Mouse (Mus musculus): ENCODE results near the gene Crtap. TPM values are rescaled to one million over a fixed set of nuclear protein-coding genes. Genes with fewer than 3 reads are reported as not detected.
"Not testable (repeated sequence)": the region's sequence is repeated elsewhere in the genome, so short reads cannot be mapped to it uniquely, and the experiment has no call there.

The Crtap gene
- polyA plus RNA-seq, 1 experiment from 2014 or later = 96.5 TPM

- Histone ChIP-seq H3K79me2 (ENCODE audit: inconsistent target) (peaks cover 30% of the 10 kb centered on the region; the same call in 1 of the 2 replicates), H3K27ac (no peak overlapping the region), H3K36me3 (ENCODE audit: inconsistent target) (peaks cover 21% of the 10 kb centered on the region; the same call in 1 of the 2 replicates), H3K4me3 (ENCODE audit: inconsistent target) (no peak overlapping the region)
- WGBS (ENCODE audit: missing documents) = 93% methylated on average over 6 of the region's 6 CpGs
These were observed 3.4 kb downstream of the Crtap start for GRCm38 (mm10) chr9:114387086-114387485.

- H3K4me3 ChIP-seq (ENCODE audit: inconsistent target) = no peak overlapping the region
- peaks cover 30% of the 10 kb centered on the region; the same call in 1 of the 2 replicates for H3K79me2 ChIP-seq (ENCODE audit: inconsistent target)
- H3K27ac ChIP-seq = no peak overlapping the region
- WGBS (ENCODE audit: missing documents) = 95% methylated on average over 10 of the region's 10 CpGs
- peaks cover 24% of the 10 kb centered on the region; the same call in 1 of the 2 replicates for H3K36me3 ChIP-seq (ENCODE audit: inconsistent target)
These were observed 5.3 kb downstream of the Crtap start for GRCm38 (mm10) chr9:114385160-114385559.

- H3K27ac ChIP-seq = no peak overlapping the region
- H3K79me2 ChIP-seq (ENCODE audit: inconsistent target) = peaks cover 29% of the 10 kb centered on the region; the same call in 1 of the 2 replicates
- H3K36me3 ChIP-seq (ENCODE audit: inconsistent target) = peaks cover 29% of the 10 kb centered on the region; the same call in 1 of the 2 replicates
- 94% methylated on average over 19 of the region's 24 CpGs for WGBS (ENCODE audit: missing documents)
- no peak overlapping the region for H3K4me3 ChIP-seq (ENCODE audit: inconsistent target)
These were observed 5.8 kb downstream of the Crtap start for GRCm38 (mm10) chr9:114384691-114385090.

- H3K36me3 ChIP-seq (ENCODE audit: inconsistent target) = peaks cover 37% of the 10 kb centered on the region; the same call in 1 of the 2 replicates
- H3K4me3 ChIP-seq (ENCODE audit: inconsistent target) = no peak overlapping the region
- H3K27ac ChIP-seq = no peak overlapping the region
- H3K79me2 ChIP-seq (ENCODE audit: inconsistent target) = peaks cover 13% of the 10 kb centered on the region; the same call in 1 of the 2 replicates
- 95% methylated on average over 17 of the region's 17 CpGs for WGBS (ENCODE audit: missing documents)
These were observed 7.4 kb downstream of the Crtap start for GRCm38 (mm10) chr9:114382936-114383710.

GRCm38 (mm10) chr9:114380881-114381733 lies 9.4 kb downstream of the Crtap start:
- H3K4me3 ChIP-seq (ENCODE audit: inconsistent target) = no peak overlapping the region
- H3K79me2 ChIP-seq (ENCODE audit: inconsistent target) = no peaks in the 10 kb centered on the region
- no peak overlapping the region for H3K27ac ChIP-seq
- H3K36me3 ChIP-seq (ENCODE audit: inconsistent target) = peaks cover 42% of the 10 kb centered on the region; the same call in 1 of the 2 replicates
- WGBS (ENCODE audit: missing documents) = 80% methylated on average over 17 of the region's 17 CpGs

- Histone ChIP-seq H3K36me3 (ENCODE audit: inconsistent target) (peaks cover 42% of the 10 kb centered on the region; the same call in 1 of the 2 replicates), H3K27ac (no peak overlapping the region), H3K4me3 (ENCODE audit: inconsistent target) (no peak overlapping the region), H3K79me2 (ENCODE audit: inconsistent target) (no peaks in the 10 kb centered on the region)
- WGBS (ENCODE audit: missing documents) = 95% methylated on average over 11 of the region's 12 CpGs
These were observed 10.6 kb downstream of the Crtap start for GRCm38 (mm10) chr9:114379871-114380270.

GRCm38 (mm10) chr9:114377168-114377567 lies 13.3 kb downstream of the Crtap start:
- H3K79me2 ChIP-seq (ENCODE audit: inconsistent target) = no peaks in the 10 kb centered on the region
- no peak overlapping the region for H3K4me3 ChIP-seq (ENCODE audit: inconsistent target)
- 97% methylated on average over 3 of the region's 10 CpGs for WGBS (ENCODE audit: missing documents)
- peaks cover 25% of the 10 kb centered on the region; the same call in 1 of the 2 replicates for H3K36me3 ChIP-seq (ENCODE audit: inconsistent target)
- no peak overlapping the region for H3K27ac ChIP-seq

DNA sequence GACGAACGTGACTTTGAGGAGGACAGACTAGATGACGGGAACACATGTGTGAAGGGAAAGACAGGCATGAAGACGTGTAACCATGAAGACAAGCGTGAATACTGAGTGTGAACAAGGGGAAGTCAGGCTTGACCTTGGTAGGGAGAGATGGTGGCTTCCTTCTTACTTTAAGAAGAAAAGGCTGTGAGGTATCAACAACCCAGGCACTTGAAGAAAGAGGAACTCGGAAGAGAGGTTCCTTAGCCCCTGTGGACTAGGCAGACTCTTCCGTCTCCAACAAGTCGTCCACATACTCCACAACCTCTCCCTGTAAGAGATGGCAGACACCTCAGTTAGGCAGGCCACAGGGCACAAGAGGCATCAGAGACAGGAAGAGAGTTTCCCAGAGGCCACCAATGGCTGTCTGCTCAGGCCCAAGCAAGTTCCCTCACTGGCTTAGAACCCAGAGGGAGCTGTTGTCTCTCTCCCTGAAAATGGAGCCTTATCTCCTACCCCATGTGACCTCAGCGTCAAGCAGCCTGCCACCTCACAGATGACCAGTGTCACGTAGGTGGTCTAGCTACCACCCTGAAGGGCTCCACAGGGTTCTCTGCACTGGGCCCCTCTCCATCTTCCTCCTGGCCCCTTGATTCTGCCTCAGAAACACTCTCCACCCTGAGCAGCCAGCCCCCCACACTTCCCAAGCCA lies 15.1 kb downstream of the Crtap start:
- no peaks in the 10 kb centered on the region for H3K79me2 ChIP-seq (ENCODE audit: inconsistent target)
- 47% methylated on average over 8 of the region's 10 CpGs for WGBS (ENCODE audit: missing documents)
- no peak overlapping the region for H3K27ac ChIP-seq
- no peak overlapping the region for H3K4me3 ChIP-seq (ENCODE audit: inconsistent target)
- peaks cover 23% of the 10 kb centered on the region; the same call in 1 of the 2 replicates for H3K36me3 ChIP-seq (ENCODE audit: inconsistent target)

DNA sequence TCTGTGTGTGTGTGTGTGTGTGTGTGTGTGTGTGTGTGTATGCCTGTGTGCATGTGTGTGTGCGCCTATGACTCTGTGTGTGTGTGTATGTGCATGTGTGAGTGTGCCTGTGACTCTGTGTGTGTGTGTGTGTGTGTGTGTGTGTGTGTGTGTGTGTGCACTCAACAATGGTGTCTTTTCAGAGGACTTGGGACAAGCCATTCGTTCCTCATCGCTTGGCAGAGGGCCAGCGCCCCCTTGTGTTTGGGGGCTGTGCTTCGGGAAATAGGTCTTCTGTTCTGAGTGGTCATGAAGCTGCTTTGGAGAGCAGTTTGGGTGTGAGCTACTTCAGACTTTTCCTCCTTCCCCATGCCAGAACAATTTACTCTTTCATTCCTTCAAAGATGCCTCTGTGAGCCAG lies 18.8 kb downstream of the Crtap start:
- H3K79me2 ChIP-seq (ENCODE audit: inconsistent target); H3K27ac ChIP-seq; H3K4me3 ChIP-seq (ENCODE audit: inconsistent target); H3K36me3 ChIP-seq (ENCODE audit: inconsistent target): not testable (repeated sequence)
- WGBS (ENCODE audit: missing documents) = no CpG with 5 or more reads among the region's 5 CpGs

- H3K79me2 ChIP-seq (ENCODE audit: inconsistent target); H3K36me3 ChIP-seq (ENCODE audit: inconsistent target); H3K4me3 ChIP-seq (ENCODE audit: inconsistent target); H3K27ac ChIP-seq: not testable (repeated sequence)
- WGBS (ENCODE audit: missing documents) = 43% methylated on average over 5 of the region's 5 CpGs
These were observed 21.1 kb downstream of the Crtap start for GRCm38 (mm10) chr9:114369389-114369788.

DNA sequence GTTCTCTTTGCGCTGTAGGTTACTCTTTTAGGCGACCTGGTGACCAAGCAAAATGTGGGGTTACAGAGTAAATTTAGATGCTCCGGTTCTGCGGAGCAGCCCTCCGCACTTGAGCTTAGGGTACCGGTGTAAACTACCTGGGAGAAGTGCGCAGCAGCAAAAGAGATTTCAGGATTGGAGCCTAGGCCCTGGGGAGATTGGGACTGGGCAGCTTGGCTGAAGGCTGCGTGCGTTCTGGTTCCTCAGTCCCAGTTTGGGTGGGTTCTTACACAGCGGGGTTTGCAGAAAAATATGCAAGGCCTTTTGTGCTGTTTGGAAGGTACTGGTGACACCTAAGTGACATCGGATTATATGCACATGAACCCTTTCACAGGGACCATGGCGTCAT lies 22.0 kb downstream of the Crtap start:
- WGBS (ENCODE audit: missing documents) = 15% methylated on average over 12 of the region's 12 CpGs

DNA sequence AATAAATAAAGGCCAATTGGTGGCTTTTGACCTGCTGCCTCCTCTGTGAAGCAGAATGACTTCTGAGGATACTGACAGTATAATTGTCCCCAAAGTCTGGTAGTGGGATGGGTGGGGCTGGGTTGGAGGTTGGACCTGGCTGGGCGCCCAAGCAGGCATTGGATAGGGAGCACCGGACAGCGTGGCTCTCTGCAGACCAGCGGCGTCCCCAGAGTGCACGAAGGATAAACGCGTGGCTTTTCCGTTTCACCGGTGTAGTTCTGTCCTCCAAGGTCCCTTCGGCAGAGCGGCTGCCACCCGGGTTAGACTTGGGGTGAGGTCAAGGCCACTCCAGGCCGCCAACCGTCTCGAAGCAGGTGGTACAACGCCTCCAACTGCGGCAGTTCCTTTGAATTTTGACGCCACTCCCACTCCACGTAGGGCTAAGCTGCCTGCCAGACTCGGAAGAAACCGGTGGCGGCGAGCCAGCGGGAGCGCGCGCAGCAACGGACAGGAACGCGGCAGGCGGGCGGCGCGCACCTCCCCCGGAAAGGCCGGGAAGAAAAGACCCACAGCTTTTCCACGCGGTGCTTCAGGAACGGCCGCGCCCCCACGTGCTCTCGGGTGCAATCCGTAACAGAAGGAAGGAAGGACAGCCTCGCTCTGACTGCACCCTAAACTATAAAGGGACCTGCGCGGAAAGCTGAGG lies 22.5 kb downstream of the Crtap start:
- Histone ChIP-seq H3K27ac (no peak overlapping the region), H3K79me2 (ENCODE audit: inconsistent target) (no peaks in the 10 kb centered on the region), H3K4me3 (ENCODE audit: inconsistent target) (peak overlapping the region; percentile 27), H3K36me3 (ENCODE audit: inconsistent target) (no peaks in the 10 kb centered on the region)
- WGBS (ENCODE audit: missing documents) = 2% methylated on average over 43 of the region's 48 CpGs

More for the DNA sequence above, 22.0 kb downstream of the Crtap start:
- Histone ChIP-seq H3K27ac (no peak overlapping the region), H3K36me3 (ENCODE audit: inconsistent target) (no peaks in the 10 kb centered on the region), H3K79me2 (ENCODE audit: inconsistent target) (no peaks in the 10 kb centered on the region), H3K4me3 (ENCODE audit: inconsistent target) (peak overlapping the region; percentile 27; the same call in 1 of the 2 replicates)

GRCm38 (mm10) chr9:114329855-114330254 lies 60.6 kb downstream of the Crtap start, which contains the start of gene Bcl2a1c:
Gene Bcl2a1c, plus strand, starts transcription at chr9:114330135.
- H3K27ac ChIP-seq; H3K79me2 ChIP-seq (ENCODE audit: inconsistent target); H3K4me3 ChIP-seq (ENCODE audit: inconsistent target); H3K36me3 ChIP-seq (ENCODE audit: inconsistent target): not testable (repeated sequence)
- WGBS (ENCODE audit: missing documents) = 36% methylated on average over 9 of the region's 9 CpGs

DNA sequence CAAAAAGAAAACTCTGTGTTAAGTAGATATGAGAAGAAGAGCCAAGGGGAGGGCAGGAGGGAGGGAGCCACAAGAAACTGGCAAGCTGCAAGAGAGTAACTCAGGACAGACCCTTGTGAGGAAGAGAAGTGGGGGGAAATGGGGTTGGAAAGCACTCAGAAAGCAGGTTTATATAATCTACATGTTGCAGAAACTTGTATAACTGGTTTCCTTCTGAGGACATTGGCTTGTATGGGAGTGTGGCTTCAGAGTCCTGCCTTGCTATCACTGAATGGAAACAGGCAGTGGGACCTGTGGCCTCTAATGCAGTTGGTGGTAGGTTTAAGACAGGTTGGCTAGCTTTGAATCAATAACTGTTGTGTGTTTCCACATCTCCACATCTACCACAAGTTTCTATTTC lies 62.1 kb downstream of the Crtap start:
- H3K79me2 ChIP-seq (ENCODE audit: inconsistent target); H3K36me3 ChIP-seq (ENCODE audit: inconsistent target); H3K27ac ChIP-seq; H3K4me3 ChIP-seq (ENCODE audit: inconsistent target): not testable (repeated sequence)

Data from macrophage (primary cell).